Mouse (Mus musculus) neural tube, embryonic 13.5 days (tissue): Measurements from ENCODE around the gene Rdh9. TPM values are rescaled to one million over a fixed set of nuclear protein-coding genes. Genes with fewer than 3 reads are reported as not detected.
"Not testable (repeated sequence)": the region's sequence is repeated elsewhere in the genome, so short reads cannot be mapped to it uniquely, and the experiment has no call there.

Source experiments
- ATAC-seq: fragments of 200-750 bp; cut with Nextera tagmentation; 2 replicates; pipeline ENCODE4 v1.8.0; 2017; ENCODE audit warnings: low read depth, mild to moderate bottlenecking, moderate TSS enrichment, moderate library complexity
- H3K27ac ChIP-seq: fragments of 300-500 bp; sonication (generic); replicated peaks from 2 replicates; pipeline ENCODE4 v1.5.1; 2015; ENCODE audit warnings: moderate library complexity, mild to moderate bottlenecking, inconsistent platforms
- H3K27me3 ChIP-seq: fragments of 300-500 bp; sonication (generic); 2 replicates; pipeline ENCODE4 v1.6.1; 2015; ENCODE audit warnings: mild to moderate bottlenecking, inconsistent platforms
- H3K36me3 ChIP-seq: fragments of 300-500 bp; sonication (generic); 2 replicates; pipeline ENCODE4 v1.6.1; 2015; ENCODE audit warnings: mild to moderate bottlenecking, inconsistent platforms
- H3K4me1 ChIP-seq: fragments of 300-500 bp; sonication (generic); replicated peaks from 2 replicates; pipeline ENCODE4 v1.6.1; 2015; ENCODE audit warnings: inconsistent platforms
- H3K4me2 ChIP-seq: fragments of 300-500 bp; sonication (generic); 2 replicates; pipeline ENCODE4 v1.6.1; 2015; ENCODE audit warnings: inconsistent platforms, mild to moderate bottlenecking, moderate library complexity
- H3K4me3 ChIP-seq: fragments of 300-500 bp; sonication (generic); 2 replicates; pipeline ENCODE4 v1.5.1; 2015; ENCODE audit warnings: mild to moderate bottlenecking, inconsistent platforms
- H3K9ac ChIP-seq: fragments of 300-500 bp; sonication (generic); 2 replicates; pipeline ENCODE4 v1.6.1; 2015; ENCODE audit warnings: moderate library complexity, mild to moderate bottlenecking, inconsistent platforms
- H3K9me3 ChIP-seq: fragments of 300-500 bp; sonication (generic); 2 replicates; pipeline ENCODE4 v1.6.1; 2016; ENCODE audit warnings: inconsistent platforms
- WGBS: fragments of 180-500 bp; shearing (Covaris S2); methylation state at CpG from one replicate; pipeline ENCODE4 v1.1.7; 2015; 5-methylcytosine and 5-hydroxymethylcytosine counted together
- polyA plus RNA-seq: library from polyadenylated mRNA; unstranded; fragments of >200 nt; fragmentation: Nextera tagmentation; extraction: Ambion mirVana; gene quantifications from 2 replicates; pipeline ENCODE4 v1.2.1, GENCODE M21; 2015

Gene Rdh9
- polyA plus RNA-seq, 1 experiment from 2014 or later: 0.20 TPM

DNA sequence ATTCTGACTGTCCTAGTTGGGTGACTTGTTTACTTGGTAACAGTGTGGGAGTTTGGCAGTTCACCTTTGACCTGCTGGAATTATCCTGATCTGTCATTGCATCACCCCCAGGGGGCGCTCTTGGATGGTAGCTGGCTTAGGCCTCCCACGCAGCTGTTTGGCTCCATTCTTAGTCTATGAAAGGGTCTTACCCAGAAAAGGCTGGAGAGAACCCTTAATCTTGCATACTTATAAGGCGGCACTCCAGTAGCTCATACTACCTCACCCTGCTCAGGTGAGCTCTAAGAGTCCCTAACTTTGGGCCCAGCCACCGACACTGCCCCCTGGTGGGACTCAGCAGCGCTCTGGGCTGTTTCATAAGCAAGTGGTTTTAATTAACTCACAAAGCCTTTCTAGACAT, 31.5 kb upstream of the Rdh9 start:
- no peak overlapping the region for H3K4me3 ChIP-seq
- no peak overlapping the region for H3K4me2 ChIP-seq
- no peak overlapping the region for H3K9ac ChIP-seq
- no peaks in the 10 kb centered on the region for H3K9me3 ChIP-seq
- H3K27me3 ChIP-seq: no peaks in the 10 kb centered on the region
- 66% methylated on average over 5 of the region's 5 CpGs for WGBS
- H3K36me3 ChIP-seq: peaks cover 72% of the 10 kb centered on the region
- no peak overlapping the region for H3K27ac ChIP-seq
- no peak for ATAC-seq
- H3K4me1 ChIP-seq: peaks cover 32% of the 10 kb centered on the region

DNA sequence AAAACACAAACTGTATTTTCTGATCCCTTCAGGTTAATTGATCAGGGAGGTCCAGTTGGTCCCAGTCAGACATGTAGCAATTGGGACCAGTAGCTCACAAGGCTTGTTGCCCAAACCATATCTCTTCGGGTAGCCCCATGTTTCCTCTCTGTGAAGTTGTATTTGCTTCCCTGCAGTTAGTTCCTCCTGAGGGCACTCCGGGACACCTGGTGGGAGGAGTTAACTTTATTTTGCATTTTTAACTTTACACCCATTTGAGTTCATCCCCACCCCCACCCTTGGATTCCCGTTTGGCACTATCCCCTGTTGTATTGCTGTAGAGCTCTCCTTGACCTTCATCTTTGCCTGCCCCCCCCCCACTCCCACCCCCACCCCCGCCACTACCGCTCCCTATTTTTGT, 30.3 kb upstream of the Rdh9 start:
- Histone ChIP-seq H3K27ac (no peak overlapping the region), H3K36me3 (peaks cover 72% of the 10 kb centered on the region), H3K4me2 (no peak overlapping the region), H3K4me1 (peaks cover 31% of the 10 kb centered on the region), H3K9me3 (no peaks in the 10 kb centered on the region), H3K4me3 (no peak overlapping the region), H3K9ac (no peak overlapping the region), H3K27me3 (no peaks in the 10 kb centered on the region)
- WGBS: 78% methylated on average over 5 of the region's 5 CpGs
- ATAC-seq: no peak

DNA sequence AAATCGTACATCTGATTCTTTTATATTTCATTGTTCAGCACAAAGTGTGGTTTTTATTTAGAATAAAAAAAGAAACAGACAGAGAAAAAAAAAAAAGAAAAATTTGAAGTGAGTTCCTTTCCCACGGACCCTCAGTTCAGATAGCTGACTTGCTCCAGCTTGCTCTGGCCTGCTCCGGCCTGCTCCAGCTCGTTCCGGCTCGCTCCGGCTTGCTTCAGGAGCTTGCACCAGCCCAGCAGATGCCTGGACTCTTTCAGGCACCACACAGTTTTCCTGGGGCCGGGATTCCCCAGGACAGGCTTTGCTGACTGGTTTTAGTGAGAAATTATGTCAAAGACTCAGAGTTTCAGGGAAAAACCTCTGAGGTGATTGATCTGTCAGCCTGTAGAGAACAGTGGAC, 28.9 kb upstream of the Rdh9 start:
- 92% methylated on average over 8 of the region's 8 CpGs for WGBS

DNA sequence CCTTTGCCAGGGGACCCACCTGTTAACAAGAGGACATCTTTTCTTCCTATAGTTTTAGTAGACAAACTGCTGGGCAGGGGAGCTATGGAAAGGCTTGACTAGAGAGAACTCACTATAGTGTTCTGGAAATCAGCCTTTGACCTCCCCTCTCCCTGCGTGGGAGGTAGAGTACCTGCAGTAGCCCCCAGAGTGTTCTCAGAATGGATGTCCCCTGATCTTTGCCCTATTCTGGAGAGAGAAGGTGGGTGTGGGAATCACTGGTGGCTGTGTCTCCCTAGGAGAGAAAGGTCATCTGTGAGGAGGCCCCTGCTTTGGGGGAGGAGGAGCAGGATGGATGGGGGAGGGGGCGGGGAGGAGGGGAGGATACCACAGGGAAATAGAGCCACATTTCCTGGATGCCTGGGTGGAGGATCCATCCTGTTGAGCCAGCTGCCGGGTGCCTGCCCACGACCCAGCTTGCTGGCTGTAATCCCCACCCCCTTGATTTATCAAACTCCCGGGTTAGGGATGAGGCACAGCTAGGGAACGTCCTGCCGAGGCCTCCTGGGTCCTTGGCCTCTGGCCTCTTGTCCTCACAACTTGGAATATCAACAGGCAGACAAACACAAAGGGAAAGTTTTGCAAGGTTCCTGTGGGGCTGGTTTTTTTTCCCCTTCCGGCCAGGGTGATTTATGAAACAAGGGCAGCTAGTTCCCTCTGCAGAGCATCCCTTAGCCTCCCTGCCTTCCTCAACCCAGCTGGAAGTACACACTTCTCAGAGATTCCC, 27.2 kb upstream of the Rdh9 start:
- Histone ChIP-seq H3K4me1 (peaks cover 26% of the 10 kb centered on the region), H3K9ac (no peak overlapping the region), H3K4me2 (peak overlapping the region; percentile 42), H3K9me3 (no peaks in the 10 kb centered on the region), H3K27me3 (no peaks in the 10 kb centered on the region), H3K4me3 (no peak overlapping the region), H3K36me3 (peaks cover 43% of the 10 kb centered on the region), H3K27ac (no peak overlapping the region)
- WGBS: 2% methylated on average over 8 of the region's 8 CpGs
- no peak for ATAC-seq

More for the DNA sequence above, 28.9 kb upstream of the Rdh9 start:
- H3K4me2 ChIP-seq: no peak overlapping the region
- H3K4me1 ChIP-seq: peaks cover 26% of the 10 kb centered on the region
- peaks cover 61% of the 10 kb centered on the region for H3K36me3 ChIP-seq
- H3K27me3 ChIP-seq: no peaks in the 10 kb centered on the region
- no peaks in the 10 kb centered on the region for H3K9me3 ChIP-seq
- H3K27ac ChIP-seq: no peak overlapping the region
- ATAC-seq: no peak
- H3K4me3 ChIP-seq: no peak overlapping the region
- no peak overlapping the region for H3K9ac ChIP-seq

DNA sequence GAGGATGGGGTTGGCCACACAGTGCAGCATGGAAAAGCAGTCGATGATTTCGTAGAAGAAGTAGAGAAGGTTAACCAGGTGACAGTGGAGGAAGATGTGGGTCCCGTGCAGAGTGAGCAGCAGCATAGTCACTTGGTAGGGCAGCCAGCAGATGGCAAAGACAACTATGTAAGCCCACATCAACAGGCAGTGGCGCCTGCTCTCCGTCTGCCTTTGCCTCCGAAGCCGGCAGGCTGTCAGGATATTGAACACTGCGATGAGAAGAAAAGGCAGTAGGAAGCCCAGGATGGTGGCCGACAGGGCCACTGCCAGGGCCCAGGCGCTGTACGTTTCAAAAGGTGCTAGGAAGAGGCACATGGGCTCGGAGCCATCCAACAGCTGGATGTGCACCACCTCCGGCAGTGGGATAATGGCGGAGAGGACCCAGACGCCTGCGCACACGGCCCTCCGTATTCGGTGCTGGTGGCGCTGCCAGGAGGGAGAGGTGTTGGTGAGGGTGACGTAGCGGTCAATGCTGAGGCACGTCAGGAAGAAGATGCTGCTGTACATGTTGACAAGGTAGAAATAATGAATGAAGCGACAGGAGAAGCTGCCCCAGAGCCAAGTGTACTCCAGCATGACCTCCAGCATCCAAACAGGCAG, 25.9 kb upstream of the Rdh9 start:
- Histone ChIP-seq H3K9ac (no peak overlapping the region), H3K4me2 (peak overlapping the region; percentile 42), H3K9me3 (no peaks in the 10 kb centered on the region), H3K4me3 (peak overlapping the region; percentile 15), H3K36me3 (peaks cover 31% of the 10 kb centered on the region), H3K27me3 (no peaks in the 10 kb centered on the region), H3K4me1 (peaks cover 26% of the 10 kb centered on the region), H3K27ac (no peak overlapping the region)
- no peak for ATAC-seq
- 57% methylated on average over 24 of the region's 24 CpGs for WGBS

DNA sequence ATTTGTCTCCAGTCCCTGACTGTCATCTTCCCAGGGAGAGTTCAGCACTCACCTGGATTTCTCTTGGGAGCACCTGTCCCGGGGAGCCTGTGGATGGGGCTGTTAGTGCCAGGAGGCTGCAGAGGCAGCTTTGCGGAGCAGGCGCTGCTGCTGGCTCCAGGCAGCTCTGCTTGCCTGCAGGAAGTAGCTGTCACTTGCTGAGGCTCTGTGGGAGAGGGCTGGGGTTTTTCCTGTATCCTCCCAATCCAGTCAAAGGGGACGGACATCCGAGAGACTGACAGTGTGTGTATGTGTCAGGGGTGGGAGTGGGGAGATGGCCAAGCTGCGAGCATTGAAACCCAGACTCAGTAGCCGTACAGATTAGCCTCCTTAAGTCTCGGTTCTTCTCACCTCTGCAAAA, 24.6 kb upstream of the Rdh9 start, which contains the start of gene Gpr182:
Gpr182 (minus strand) TSS at position 185 of the 400 bp plus-strand sequence.
- Histone ChIP-seq H3K4me3 (no peak within 1 kb of the TSS), H3K27ac (no peak within 1 kb of the TSS), H3K36me3 (peaks cover 19% of the 10 kb centered on the region), H3K9me3 (no peaks in the 10 kb centered on the region), H3K4me2 (peak within 1 kb of the TSS; percentile 42), H3K9ac (no peak within 1 kb of the TSS), H3K4me1 (peaks cover 26% of the 10 kb centered on the region), H3K27me3 (no peaks in the 10 kb centered on the region)
- 74% methylated on average over 8 of the region's 8 CpGs for WGBS
- no peak for ATAC-seq

DNA sequence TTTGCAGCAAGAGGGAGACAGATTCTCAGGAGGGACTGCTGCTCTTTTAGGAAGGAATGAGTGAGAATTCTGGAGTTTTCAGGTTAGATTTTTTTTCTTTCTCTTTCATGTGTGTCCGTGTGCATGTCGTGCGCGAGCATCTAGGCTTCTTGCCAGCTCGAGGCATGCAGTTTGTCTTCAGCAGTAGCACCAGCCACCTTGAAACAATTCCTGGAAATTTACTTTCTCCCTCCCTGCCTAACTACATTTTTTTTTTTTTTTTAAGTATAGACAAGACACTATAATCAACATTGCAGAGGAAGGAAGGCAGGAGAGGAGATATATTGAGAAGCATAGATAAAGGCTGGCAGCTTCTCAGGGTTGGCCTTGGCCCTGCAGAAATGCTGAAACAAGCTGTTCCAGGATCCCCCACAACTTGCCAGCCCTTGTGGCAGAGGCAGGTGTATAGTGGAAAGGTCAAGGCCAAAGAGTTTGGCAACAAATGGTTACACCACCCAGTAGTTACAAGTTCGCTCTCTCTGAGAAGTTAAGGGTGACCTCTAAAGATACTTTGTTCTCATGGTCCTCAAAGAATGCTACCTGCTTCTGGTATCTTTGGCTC, 21.5 kb upstream of the Rdh9 start:
- Histone ChIP-seq H3K4me1 (peaks cover 8% of the 10 kb centered on the region; the same call in 1 of the 2 replicates), H3K9me3 (no peaks in the 10 kb centered on the region), H3K9ac (no peak overlapping the region), H3K4me3 (no peak overlapping the region), H3K27ac (no peak overlapping the region), H3K4me2 (no peak overlapping the region), H3K36me3 (no peaks in the 10 kb centered on the region), H3K27me3 (no peaks in the 10 kb centered on the region)
- ATAC-seq: no peak
- 80% methylated on average over 6 of the region's 6 CpGs for WGBS

DNA sequence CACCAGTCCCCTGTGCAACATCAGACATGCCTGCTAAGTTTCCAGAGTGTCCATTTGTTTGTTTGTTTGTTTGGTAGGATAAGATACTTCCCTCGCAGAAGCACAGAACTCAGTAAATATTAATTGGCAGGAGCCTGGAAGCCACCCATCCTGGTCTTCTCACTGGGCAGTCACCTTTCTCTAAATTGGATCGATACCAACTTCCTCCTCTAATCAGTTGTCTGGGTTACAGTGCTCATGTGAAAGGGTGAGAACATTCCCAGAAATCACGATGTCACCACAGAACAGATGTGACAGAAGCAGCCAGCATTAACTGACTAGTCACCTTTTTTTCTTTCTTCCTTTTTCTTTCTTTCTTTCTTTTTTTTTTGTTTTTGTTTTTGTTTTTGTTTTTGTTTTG, 20.9 kb upstream of the Rdh9 start:
- 82% methylated on average over 3 of the region's 3 CpGs for WGBS
- no peak for ATAC-seq
- Histone ChIP-seq H3K4me2 (no peak overlapping the region), H3K36me3 (no peaks in the 10 kb centered on the region), H3K4me1 (peaks cover 2% of the 10 kb centered on the region; the same call in 1 of the 2 replicates), H3K4me3 (no peak overlapping the region), H3K27ac (no peak overlapping the region), H3K9ac (no peak overlapping the region), H3K9me3 (no peaks in the 10 kb centered on the region), H3K27me3 (no peaks in the 10 kb centered on the region)

DNA sequence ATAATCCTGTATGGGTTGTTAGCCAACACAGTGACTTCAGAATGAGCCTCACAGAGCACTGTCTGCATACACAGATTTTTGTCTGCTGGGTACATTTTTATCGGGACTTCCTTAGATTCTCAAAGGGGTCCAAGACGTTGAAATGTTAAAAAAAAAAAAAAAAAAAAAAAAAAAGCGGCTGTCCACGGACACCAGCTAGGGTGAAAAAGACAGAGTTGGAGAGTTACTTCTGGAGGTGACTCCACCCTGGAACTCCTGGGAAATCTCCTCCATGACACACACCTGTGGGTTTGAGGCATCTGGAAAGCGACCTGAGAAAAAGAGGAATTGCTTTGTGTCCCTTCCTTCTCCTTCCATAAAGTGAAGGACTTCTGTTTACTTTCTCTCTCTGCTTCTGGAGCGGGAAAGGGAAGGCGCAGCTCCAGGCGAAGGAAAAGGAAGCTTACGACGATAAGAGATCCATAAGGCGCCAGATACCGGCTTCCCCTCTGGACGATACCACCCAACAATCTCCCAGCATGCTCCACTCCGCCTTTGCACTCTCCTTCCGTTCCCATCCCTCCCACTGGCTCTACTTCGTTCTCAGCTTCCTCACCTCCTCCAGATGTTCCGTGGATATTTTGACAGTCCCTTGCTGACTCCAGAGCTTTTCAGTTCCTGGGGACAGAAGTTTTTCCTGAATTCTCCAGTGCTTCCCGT, 20.3 kb upstream of the Rdh9 start:
- 46% methylated on average over 18 of the region's 18 CpGs for WGBS
- Histone ChIP-seq H3K4me2 (peak overlapping the region; percentile 35), H3K9me3 (no peaks in the 10 kb centered on the region), H3K36me3 (no peaks in the 10 kb centered on the region), H3K9ac (no peak overlapping the region), H3K27ac (no peak overlapping the region), H3K27me3 (no peaks in the 10 kb centered on the region), H3K4me3 (no peak overlapping the region), H3K4me1 (no peaks in the 10 kb centered on the region)
- ATAC-seq: no peak

DNA sequence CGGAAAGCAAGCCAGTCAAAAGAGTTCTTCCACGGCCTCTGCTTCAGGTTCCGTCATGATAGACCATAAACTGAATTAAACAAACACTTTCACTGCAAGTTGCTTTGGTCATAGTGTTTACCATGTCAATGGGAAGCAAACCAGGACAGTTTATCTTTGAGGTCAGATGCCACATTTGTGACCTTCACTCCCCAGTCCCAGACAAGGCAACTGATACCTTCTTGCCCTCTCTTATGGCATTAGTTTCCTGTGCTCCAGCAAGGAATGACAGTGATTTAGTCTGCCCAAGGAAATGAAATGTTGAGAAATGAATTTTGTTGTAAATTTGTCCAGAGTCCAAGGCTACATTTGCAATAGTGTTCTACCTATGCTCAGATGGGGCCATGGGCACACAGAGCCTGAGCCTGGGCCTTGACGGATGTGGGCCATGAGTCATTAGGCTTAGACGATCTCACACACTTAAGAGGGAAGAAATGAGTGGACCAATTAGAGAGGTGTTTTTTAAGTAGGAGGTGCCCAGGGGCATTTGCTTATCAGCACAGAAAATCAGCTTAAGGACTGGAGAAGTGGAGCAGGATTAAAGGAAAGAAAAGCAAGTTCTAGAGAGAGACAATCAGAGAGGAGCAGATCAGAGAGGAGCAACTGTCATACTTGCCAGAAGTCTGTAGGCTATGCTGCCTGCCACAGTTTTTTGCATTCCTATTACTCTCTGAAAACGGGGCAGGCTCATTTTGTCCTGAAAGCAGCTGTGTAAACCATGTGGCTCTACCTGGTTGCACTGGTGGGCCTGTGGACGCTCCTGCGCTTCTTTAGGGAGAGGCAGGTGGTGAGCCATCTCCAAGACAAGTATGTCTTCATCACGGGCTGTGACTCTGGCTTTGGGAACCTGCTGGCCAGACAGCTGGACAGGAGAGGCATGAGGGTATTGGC, 16.7 kb upstream of the Rdh9 start, which contains the start of the genes Rdh1 and Rdh16f1:
Rdh1 (plus strand) TSS at position 541 of the 930 bp plus-strand sequence.
Rdh16f1 (plus strand) TSS at position 607 of the 930 bp plus-strand sequence.
- no peak within 1 kb of the TSS for H3K4me3 ChIP-seq
- no peaks in the 10 kb centered on the region for H3K27me3 ChIP-seq
- H3K4me2 ChIP-seq: no peak within 1 kb of the TSS
- no peaks in the 10 kb centered on the region for H3K36me3 ChIP-seq
- no peaks in the 10 kb centered on the region for H3K4me1 ChIP-seq
- 83% methylated on average over 9 of the region's 9 CpGs for WGBS
- H3K9me3 ChIP-seq: no peaks in the 10 kb centered on the region
- H3K27ac ChIP-seq: no peak within 1 kb of the TSS
- no peak for ATAC-seq
- H3K9ac ChIP-seq: no peak within 1 kb of the TSS

DNA sequence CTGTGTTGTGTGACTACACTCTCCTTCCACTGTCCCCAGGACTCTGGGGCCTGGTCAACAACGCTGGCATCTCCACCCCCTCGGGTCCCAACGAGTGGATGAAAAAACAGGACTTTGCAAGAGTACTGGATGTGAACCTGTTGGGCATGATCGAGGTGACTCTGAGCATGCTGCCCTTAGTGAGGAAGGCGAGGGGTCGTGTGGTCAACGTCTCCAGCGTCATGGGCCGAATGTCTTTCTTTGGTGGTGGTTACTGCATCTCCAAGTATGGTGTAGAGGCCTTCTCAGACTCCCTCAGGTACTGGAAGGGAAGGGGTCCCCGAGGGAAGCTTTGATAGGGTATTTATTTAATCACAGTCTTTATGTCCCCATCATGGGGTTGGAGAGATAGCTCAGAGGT, 13.3 kb upstream of the Rdh9 start:
- not testable (repeated sequence) for H3K36me3 ChIP-seq, H3K9ac ChIP-seq, H3K27me3 ChIP-seq, ATAC-seq, H3K4me3 ChIP-seq, H3K27ac ChIP-seq, H3K4me1 ChIP-seq, H3K9me3 ChIP-seq, H3K4me2 ChIP-seq
- WGBS: 91% methylated on average over 10 of the region's 10 CpGs
